Mouse (Mus musculus) liver, embryonic 18 days (tissue): ENCODE results near the gene Arcn1. TPM values are rescaled to one million over a fixed set of nuclear protein-coding genes. Genes with fewer than 3 reads are reported as not detected.

ENCODE experiments used
- polyA plus RNA-seq: library from polyadenylated mRNA; depleted of rRNA; stranded (reverse); fragments of >200 nt; gene quantifications from 2 replicates; pipeline ENCODE4 v1.2.3, GENCODE M21; 2012; rRNA removed

Arcn1 gene
- 44.1 and 45.4 TPM in 2 replicates for polyA plus RNA-seq

GRCm38 (mm10) chr9:44767101-44768028 is at the start of gene Arcn1, which contains the start of gene Ift46:
Gene Arcn1 (minus strand): TSS chr9:44767845.
Gene Ift46 (plus strand): TSS chr9:44767908.

GRCm38 (mm10) chr9:44802808-44803450 is 35.3 kb upstream of the Arcn1 start, which contains the start of gene Ttc36:
Gene Ttc36 (minus strand): TSS chr9:44803072.

GRCm38 (mm10) chr9:44799102-44799957 is 31.7 kb upstream of the Arcn1 start, which contains the start of gene Tmem25:
Gene Tmem25 (minus strand): TSS chr9:44799307.

GRCm38 (mm10) chr9:44734524-44735494 is 32.8 kb downstream of the Arcn1 start, which contains the start of gene Phldb1:
Gene Phldb1 (minus strand): TSS chr9:44735198.

Other genes with a start within 250 kb of the Arcn1 start
- 0.28 and 0.31 TPM in 2 replicates for gene Cxcr5, start 206.0 kb downstream of the Arcn1 start, polyA plus RNA-seq
- 10.3 and 10.7 TPM in 2 replicates for gene Ddx6, start 163.0 kb downstream of the Arcn1 start, polyA plus RNA-seq
- 0.01 and 0.08 TPM in 2 replicates for gene Treh, start 94.6 kb downstream of the Arcn1 start, polyA plus RNA-seq
- 3.0 and 3.7 TPM in 2 replicates for gene Phldb1, start 32.6 kb downstream of the Arcn1 start, polyA plus RNA-seq
- 20.5 and 22.6 TPM in 2 replicates for gene Ift46, start 63 bp upstream of the Arcn1 start, polyA plus RNA-seq
- gene Tmem25, start 31.5 kb upstream of the Arcn1 start, polyA plus RNA-seq = 20.9 and 22.9 TPM in 2 replicates
- 260 and 292 TPM in 2 replicates for gene Ttc36, start 35.2 kb upstream of the Arcn1 start, polyA plus RNA-seq
- gene Kmt2a, start 113.5 kb upstream of the Arcn1 start, polyA plus RNA-seq = 1.7 and 2.0 TPM in 2 replicates
- gene Atp5l, start 152.9 kb upstream of the Arcn1 start, polyA plus RNA-seq = 458 and 467 TPM in 2 replicates
- gene Ube4a, start 197.8 kb upstream of the Arcn1 start, polyA plus RNA-seq = 8.1 and 8.3 TPM in 2 replicates
- 0.42 and 0.99 TPM in 2 replicates for gene Cd3g, start 212.6 kb upstream of the Arcn1 start, polyA plus RNA-seq
- 0.22 and 0.30 TPM in 2 replicates for gene Cd3d, start 213.9 kb upstream of the Arcn1 start, polyA plus RNA-seq
- gene Cd3e, start 241.8 kb upstream of the Arcn1 start, polyA plus RNA-seq = 0.02 TPM in 1 of 2 replicates, not detected in the other